In the genomic region with DNA sequence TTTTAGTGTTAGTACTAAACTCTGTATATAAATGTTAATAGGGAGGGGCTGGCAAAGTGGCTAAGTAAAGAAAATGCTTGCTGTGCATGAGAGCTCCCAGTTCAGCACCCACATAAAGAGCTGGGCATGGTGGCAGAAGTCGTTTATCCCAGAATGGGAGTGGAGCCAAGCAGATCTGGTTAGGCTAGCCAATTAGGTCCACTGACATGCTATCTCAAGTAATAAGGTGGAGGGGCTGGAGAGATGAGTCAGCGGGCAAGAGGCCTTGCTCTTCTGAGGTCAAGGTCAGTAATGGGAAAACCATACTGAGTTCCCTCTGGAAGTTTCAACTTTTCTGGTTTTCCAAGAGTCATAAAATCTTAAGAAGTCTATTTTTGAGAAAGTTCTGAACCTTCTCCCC, we compare ENCODE assay signal across 8 mouse cellular contexts. TPM values are rescaled to one million over a fixed set of nuclear protein-coding genes. Genes with fewer than 3 reads are reported as not detected.
DNase-seq lines count a peak whose midpoint lies in the region; ATAC-seq and TF ChIP-seq lines count a peak whose summit lies in the region.

No protein-coding gene starts in this region.

- peak overlapping the region; percentile 81 for H3K9ac ChIP-seq in forebrain, embryonic 12.5 days
- H3K9ac ChIP-seq in limb, embryonic 13.5 days = peak overlapping the region; percentile 90
- no peak overlapping the region for H3K9ac ChIP-seq in stomach, embryonic 15.5 days

- H3K36me3 ChIP-seq in forebrain, embryonic 12.5 days (replicated peaks) = peaks cover 31% of the 10 kb centered on the region
- H3K36me3 ChIP-seq in limb, embryonic 13.5 days = peaks cover 57% of the 10 kb centered on the region
- peaks cover 25% of the 10 kb centered on the region for H3K36me3 ChIP-seq in stomach, embryonic 15.5 days

- peaks cover 3% of the 10 kb centered on the region; the same call in 1 of the 2 replicates for H3K4me1 ChIP-seq in cerebellum, adult 2 months (ENCODE audit: control insufficient read depth, insufficient read depth, low read length)
- H3K4me1 ChIP-seq in forebrain, embryonic 12.5 days = peaks cover 19% of the 10 kb centered on the region
- H3K4me1 ChIP-seq in limb, embryonic 13.5 days = peaks cover 23% of the 10 kb centered on the region
- H3K4me1 ChIP-seq in stomach, embryonic 15.5 days = peaks cover 14% of the 10 kb centered on the region

- H3K9me3 ChIP-seq in forebrain, embryonic 12.5 days = no peaks in the 10 kb centered on the region
- H3K9me3 ChIP-seq in limb, embryonic 13.5 days = peaks cover 5% of the 10 kb centered on the region; the same call in 1 of the 2 replicates
- no peaks in the 10 kb centered on the region for H3K9me3 ChIP-seq in stomach, embryonic 15.5 days

- no peaks in the 10 kb centered on the region for H3K27me3 ChIP-seq in cerebellum, adult 2 months (ENCODE audit: control insufficient read depth, insufficient read depth, low read length)
- no peaks in the 10 kb centered on the region for H3K27me3 ChIP-seq in forebrain, embryonic 12.5 days
- H3K27me3 ChIP-seq in limb, embryonic 13.5 days = no peaks in the 10 kb centered on the region
- H3K27me3 ChIP-seq in stomach, embryonic 15.5 days (replicated peaks) = no peaks in the 10 kb centered on the region

- TF ChIP-seq CTCF in cerebellum, adult 2 months (IDR thresholded peaks at IDR 0.05; ENCODE audit: borderline replicate concordance, insufficient read depth, low read depth, low read length) = no peak

- DNase-seq in cerebellum, adult 2 months = peak in 1 of 2 experiments; percentile 25
- DNase-seq in cerebellum, postnatal 4 days (ENCODE audit: low spot score in 2 of 2) = no peak
- DNase-seq in A20 (ENCODE audit: low read depth, low spot score) = peak; percentile 30
- no peak for DNase-seq in left cerebral cortex, adult 11 months (ENCODE audit: low spot score)
- DNase-seq in ovary, adult 18-20 months (ENCODE audit: low spot score) = no peak

- WGBS in cerebellum, adult 2 months = 43% methylated on average over 2 of the region's 2 CpGs
- 75% methylated on average over 2 of the region's 2 CpGs for WGBS in forebrain, embryonic 12.5 days
- 70% methylated on average over 2 of the region's 2 CpGs for WGBS in limb, embryonic 13.5 days
- WGBS in stomach, embryonic 15.5 days = 53% methylated on average over 2 of the region's 2 CpGs

- ATAC-seq in forebrain, embryonic 12.5 days (ENCODE audit: low FRiP score) = no peak
- no peak for ATAC-seq in limb, embryonic 13.5 days (ENCODE audit: low FRiP score, low read depth)
- no peak for ATAC-seq in stomach, embryonic 15.5 days (ENCODE audit: insufficient read depth, low FRiP score, low read depth)

- H3K27ac ChIP-seq in cerebellum, adult 2 months (ENCODE audit: insufficient read depth, low read length) = no peak overlapping the region
- H3K27ac ChIP-seq in forebrain, embryonic 12.5 days = no peak overlapping the region
- no peak overlapping the region for H3K27ac ChIP-seq in limb, embryonic 13.5 days
- peak overlapping the region; percentile 44; the same call in 1 of the 2 replicates for H3K27ac ChIP-seq in stomach, embryonic 15.5 days

- peak overlapping the region; percentile 90 for H3K4me3 ChIP-seq in cerebellum, adult 2 months (replicated peaks; ENCODE audit: insufficient read depth, low read depth, low read length)
- peak overlapping the region; percentile 91 for H3K4me3 ChIP-seq in forebrain, embryonic 12.5 days (replicated peaks)
- peak overlapping the region; percentile 92 for H3K4me3 ChIP-seq in limb, embryonic 13.5 days
- peak overlapping the region; percentile 83 for H3K4me3 ChIP-seq in stomach, embryonic 15.5 days (replicated peaks)

- peak overlapping the region; percentile 74 for H3K4me2 ChIP-seq in forebrain, embryonic 12.5 days
- peak overlapping the region; percentile 88 for H3K4me2 ChIP-seq in limb, embryonic 13.5 days (replicated peaks)
- H3K4me2 ChIP-seq in stomach, embryonic 15.5 days = peak overlapping the region; percentile 77

- TF ChIP-seq POLR2A in cerebellum, adult 2 months (IDR thresholded peaks at IDR 0.05; ENCODE audit: borderline replicate concordance, insufficient read depth, low read length) = no peak

RNA-seq across cellular contexts. Expression of gene Coa5, which starts 1.0 kb away (rescaled TPM):
- polyA plus RNA-seq in cerebellum, adult 2 months (2012; rRNA removed) = 50.3 and 53.0 TPM in 2 replicates
- polyA plus RNA-seq in forebrain, embryonic 12.5 days (2016; fragmentation: Nextera tagmentation; extraction: Ambion mirVana) = 51.8 and 53.3 TPM in 2 replicates
- 49.4 and 52.0 TPM in 2 replicates for polyA plus RNA-seq in limb, embryonic 13.5 days (2015; fragmentation: Nextera tagmentation; extraction: Ambion mirVana)
- 41.3 and 46.0 TPM in 2 replicates for polyA plus RNA-seq in stomach, embryonic 15.5 days (2015; fragmentation: Nextera tagmentation; extraction: Ambion mirVana)

RNA-seq across cellular contexts. Expression of gene Unc50, which starts 1.0 kb away (rescaled TPM):
- polyA plus RNA-seq in cerebellum, adult 2 months (2012; rRNA removed) = 96.5 and 105 TPM in 2 replicates
- polyA plus RNA-seq in forebrain, embryonic 12.5 days (2016; fragmentation: Nextera tagmentation; extraction: Ambion mirVana) = 108 and 110 TPM in 2 replicates
- polyA plus RNA-seq in limb, embryonic 13.5 days (2015; fragmentation: Nextera tagmentation; extraction: Ambion mirVana) = 148 and 149 TPM in 2 replicates
- 128 and 132 TPM in 2 replicates for polyA plus RNA-seq in stomach, embryonic 15.5 days (2015; fragmentation: Nextera tagmentation; extraction: Ambion mirVana)
